Mouse (Mus musculus): Measurements from ENCODE around the gene Casp8ap2. TPM values are rescaled to one million over a fixed set of nuclear protein-coding genes. Genes with fewer than 3 reads are reported as not detected.

Gene Casp8ap2
- polyA plus RNA-seq (2017; shearing (Covaris generic)), result 38.4 TPM

DNA sequence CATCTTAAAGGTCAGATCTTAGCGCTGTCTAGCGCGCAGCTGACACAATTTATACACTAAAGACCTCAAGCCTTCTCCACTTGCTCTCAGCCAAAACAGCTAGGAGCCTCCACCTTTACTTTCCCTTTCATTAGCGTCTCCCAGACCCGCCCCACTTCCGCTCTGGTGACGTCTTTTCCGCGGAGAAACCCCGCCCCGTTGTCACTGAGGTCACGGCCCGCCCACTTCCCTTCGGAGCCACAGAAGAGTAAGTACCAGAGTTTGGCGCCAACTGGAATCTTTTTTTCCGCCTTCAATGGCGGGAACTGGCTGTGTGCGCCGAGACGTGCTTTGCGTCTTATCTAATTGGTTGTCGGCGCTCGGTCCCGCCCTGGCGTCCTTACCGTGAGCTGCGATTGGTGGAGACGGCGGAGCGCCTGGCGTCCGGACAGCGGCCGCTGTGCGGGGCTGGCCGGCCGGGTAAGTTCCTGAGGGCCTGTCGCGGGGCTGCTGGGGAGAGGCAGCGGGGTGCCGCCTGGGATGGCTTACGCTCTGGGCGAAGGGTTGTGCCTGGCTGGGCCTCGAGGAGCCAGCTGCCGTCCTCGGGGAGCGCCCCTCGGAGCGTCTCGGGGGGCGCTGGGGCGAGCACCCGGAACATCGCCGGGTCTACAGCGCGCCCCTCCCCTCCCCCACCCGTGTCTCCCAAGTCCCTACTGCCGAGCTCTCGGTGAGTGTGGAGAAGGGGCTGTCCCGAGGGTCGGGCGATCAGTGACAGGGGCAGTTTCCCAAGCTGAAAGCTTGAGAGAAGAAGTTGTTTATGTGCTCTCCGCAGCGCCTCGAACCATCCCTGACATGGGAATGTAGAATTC is at the start of gene Casp8ap2:
TSS of gene Casp8ap2 (plus strand) at position 418 of the 848 bp plus-strand sequence.

DNA sequence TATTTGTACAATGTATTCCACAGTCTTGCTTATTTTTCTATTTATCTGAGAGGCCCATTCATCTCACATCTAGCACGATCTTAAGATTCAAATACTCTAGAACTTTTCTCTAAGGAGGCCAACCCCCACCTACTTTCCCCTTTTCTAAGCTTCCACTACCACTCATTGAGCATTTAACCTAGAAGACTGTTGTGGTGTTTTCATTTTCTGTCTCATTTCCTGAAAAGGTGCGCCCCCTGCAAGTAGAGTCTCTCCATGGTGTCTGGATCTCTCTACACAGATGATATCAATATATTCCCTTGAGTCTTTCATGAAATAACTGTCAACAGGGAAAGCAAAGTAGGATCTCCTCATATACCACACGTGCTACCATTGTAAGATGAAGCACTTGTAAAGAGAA is 12.6 kb upstream of the Casp8ap2 start, which contains the start of gene Gja10:
TSS of gene Gja10 (minus strand) at position 101 of the 400 bp plus-strand sequence.

DNA sequence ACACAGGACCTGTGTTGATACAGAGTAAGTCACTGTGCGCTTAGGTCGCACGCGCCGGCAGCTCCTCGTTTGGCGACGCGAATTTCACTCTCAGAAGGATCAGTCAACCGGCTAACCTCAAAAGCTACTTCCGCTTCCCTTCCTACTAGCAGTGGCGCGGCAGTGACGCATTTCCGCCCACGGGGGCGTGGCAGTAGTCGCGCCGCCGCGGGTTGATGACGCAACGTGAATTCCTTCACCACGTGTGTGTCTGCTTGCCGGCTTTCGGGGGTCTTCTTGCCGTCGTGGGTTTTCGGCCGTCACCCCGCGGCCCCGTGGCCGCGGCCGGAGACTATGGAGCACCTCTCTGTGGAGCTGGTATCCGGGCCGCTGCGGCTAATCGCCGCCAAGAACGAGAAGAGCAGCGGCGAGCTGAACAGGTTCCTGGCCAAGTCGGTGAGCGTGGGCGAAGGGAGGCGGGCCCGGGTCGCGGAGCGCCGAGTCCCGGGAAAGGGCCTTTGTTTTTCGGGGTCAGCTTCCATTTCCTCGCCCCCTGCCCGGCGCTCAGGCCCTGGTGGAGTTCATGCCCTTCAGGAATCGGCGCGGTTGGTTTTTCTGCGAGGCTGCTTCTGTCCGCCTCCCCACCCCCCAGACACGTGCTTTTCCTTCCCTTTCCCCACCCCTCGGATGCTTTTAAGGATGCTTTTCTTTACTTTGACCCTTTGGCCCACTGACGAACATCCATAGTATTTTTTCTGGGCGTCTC is 41.8 kb downstream of the Casp8ap2 start, which contains the start of gene Mdn1:
TSS of gene Mdn1 (plus strand) at position 202 of the 745 bp plus-strand sequence.

Other genes starting within 250 kb of the Casp8ap2 start
- gene Gja10, start 12.7 kb upstream of the Casp8ap2 start, polyA plus RNA-seq (2017; shearing (Covaris generic)), result not detected
- gene Mdn1, start 41.7 kb downstream of the Casp8ap2 start, polyA plus RNA-seq (2017; shearing (Covaris generic)), result 39.2 TPM
- gene Lyrm2, start 184.8 kb downstream of the Casp8ap2 start, polyA plus RNA-seq (2017; shearing (Covaris generic)), result 23.4 TPM